Mouse (Mus musculus): ENCODE data around the gene Med20. TPM values are rescaled to one million over a fixed set of nuclear protein-coding genes. Genes with fewer than 3 reads are reported as not detected.
"Not testable (repeated sequence)": the region's sequence is repeated elsewhere in the genome, so short reads cannot be mapped to it uniquely, and the experiment has no call there.

Gene Med20
- polyA plus RNA-seq, 1 experiment from 2014 or later: 44.8 TPM

- ATAC-seq (ENCODE audit: low FRiP score): no peak
- Histone ChIP-seq H3K9me3 (no peaks in the 10 kb centered on the region), H3K27ac (no peak overlapping the region), H3K27me3 (no peaks in the 10 kb centered on the region), H3K4me2 (no peak overlapping the region), H3K4me1 (replicated peaks) (peaks cover 39% of the 10 kb centered on the region), H3K9ac (no peak overlapping the region), H3K4me3 (no peak overlapping the region), H3K36me3 (peaks cover 10% of the 10 kb centered on the region; the same call in 1 of the 2 replicates)
- WGBS: 79% methylated on average over 7 of the region's 7 CpGs
Observed at GRCm38 (mm10) chr17:47633999-47634770, 22.8 kb downstream of the Med20 start.

- Histone ChIP-seq H3K4me3 (no peak overlapping the region), H3K4me2 (no peak overlapping the region), H3K9ac (no peak overlapping the region), H3K4me1 (replicated peaks) (peaks cover 8% of the 10 kb centered on the region; the same call in 1 of the 2 replicates), H3K27ac (no peak overlapping the region), H3K27me3 (no peaks in the 10 kb centered on the region), H3K36me3 (no peaks in the 10 kb centered on the region), H3K9me3 (no peaks in the 10 kb centered on the region)
- no peak for ATAC-seq (ENCODE audit: low FRiP score)
- 76% methylated on average over 2 of the region's 2 CpGs for WGBS
Observed at GRCm38 (mm10) chr17:47642992-47643391, 31.6 kb downstream of the Med20 start.

- peaks cover 6% of the 10 kb centered on the region for H3K36me3 ChIP-seq
- H3K4me3 ChIP-seq: no peak overlapping the region
- H3K4me1 ChIP-seq (replicated peaks): 0 out of 2 replicates have a peak, but pooled peaks cover 6% of the 10 kb centered on the region
- H3K27ac ChIP-seq: no peak overlapping the region
- 70% methylated on average over 1 of the region's 1 CpGs for WGBS
- ATAC-seq (ENCODE audit: low FRiP score): no peak
- H3K9ac ChIP-seq: no peak overlapping the region
- H3K27me3 ChIP-seq: no peaks in the 10 kb centered on the region
- no peaks in the 10 kb centered on the region for H3K9me3 ChIP-seq
- H3K4me2 ChIP-seq: no peak overlapping the region
Observed at GRCm38 (mm10) chr17:47646683-47647082, 35.3 kb downstream of the Med20 start.

- 33% methylated on average over 4 of the region's 4 CpGs for WGBS
- H3K27ac ChIP-seq: no peak overlapping the region
- H3K9ac ChIP-seq: no peak overlapping the region
- peaks cover 11% of the 10 kb centered on the region for H3K36me3 ChIP-seq
- no peak for ATAC-seq (ENCODE audit: low FRiP score)
- H3K4me2 ChIP-seq: no peak overlapping the region
- no peaks in the 10 kb centered on the region for H3K9me3 ChIP-seq
- no peaks in the 10 kb centered on the region for H3K27me3 ChIP-seq
- no peak overlapping the region for H3K4me3 ChIP-seq
- H3K4me1 ChIP-seq (replicated peaks): peaks cover 6% of the 10 kb centered on the region; the same call in 1 of the 2 replicates
Observed at GRCm38 (mm10) chr17:47648966-47649365, 37.6 kb downstream of the Med20 start.

- Histone ChIP-seq H3K9me3 (no peaks in the 10 kb centered on the region), H3K4me2 (no peak overlapping the region), H3K9ac (no peak overlapping the region), H3K4me1 (replicated peaks) (peaks cover 3% of the 10 kb centered on the region; the same call in 1 of the 2 replicates), H3K27me3 (no peaks in the 10 kb centered on the region), H3K36me3 (peaks cover 11% of the 10 kb centered on the region), H3K4me3 (no peak overlapping the region), H3K27ac (peak overlapping the region; percentile 48; the same call in 1 of the 2 replicates)
- 53% methylated on average over 2 of the region's 2 CpGs for WGBS
- ATAC-seq (ENCODE audit: low FRiP score): no peak
Observed at GRCm38 (mm10) chr17:47651953-47652352, 40.6 kb downstream of the Med20 start.

- H3K27ac ChIP-seq; ATAC-seq (ENCODE audit: low FRiP score): not testable (repeated sequence)
- 92% methylated on average over 8 of the region's 8 CpGs for WGBS
Observed at GRCm38 (mm10) chr17:47654346-47654745, 43.0 kb downstream of the Med20 start.

GRCm38 (mm10) chr17:47655697-47656096 lies 44.3 kb downstream of the Med20 start:
- ATAC-seq (ENCODE audit: low FRiP score): no peak

More at GRCm38 (mm10) chr17:47654346-47654745, 43.0 kb downstream of the Med20 start:
- not testable (repeated sequence) for H3K9ac ChIP-seq; H3K9me3 ChIP-seq; H3K4me3 ChIP-seq; H3K4me1 ChIP-seq (replicated peaks); H3K4me2 ChIP-seq; H3K27me3 ChIP-seq
- H3K36me3 ChIP-seq: peaks cover 13% of the 10 kb centered on the region

GRCm38 (mm10) chr17:47657901-47658300 lies 46.5 kb downstream of the Med20 start:
- ATAC-seq (ENCODE audit: low FRiP score): no peak
- Histone ChIP-seq H3K27ac (no peak overlapping the region), H3K27me3 (no peaks in the 10 kb centered on the region), H3K9me3 (no peaks in the 10 kb centered on the region), H3K9ac (no peak overlapping the region), H3K36me3 (peaks cover 15% of the 10 kb centered on the region), H3K4me2 (no peak overlapping the region), H3K4me3 (no peak overlapping the region), H3K4me1 (replicated peaks) (no peaks in the 10 kb centered on the region)
- WGBS: 89% methylated on average over 4 of the region's 4 CpGs

More at GRCm38 (mm10) chr17:47655697-47656096, 44.3 kb downstream of the Med20 start:
- peaks cover 17% of the 10 kb centered on the region for H3K36me3 ChIP-seq
- H3K27ac ChIP-seq: no peak overlapping the region
- H3K9me3 ChIP-seq: no peaks in the 10 kb centered on the region
- no peaks in the 10 kb centered on the region for H3K27me3 ChIP-seq
- no peak overlapping the region for H3K9ac ChIP-seq
- H3K4me2 ChIP-seq: no peak overlapping the region
- 78% methylated on average over 5 of the region's 5 CpGs for WGBS
- peaks cover 3% of the 10 kb centered on the region; the same call in 1 of the 2 replicates for H3K4me1 ChIP-seq (replicated peaks)
- H3K4me3 ChIP-seq: no peak overlapping the region

- Histone ChIP-seq H3K4me1 (replicated peaks) (peaks cover 6% of the 10 kb centered on the region; the same call in 1 of the 2 replicates), H3K4me2 (no peak overlapping the region), H3K27ac (no peak overlapping the region), H3K27me3 (no peaks in the 10 kb centered on the region), H3K4me3 (no peak overlapping the region), H3K9ac (no peak overlapping the region), H3K9me3 (no peaks in the 10 kb centered on the region), H3K36me3 (peaks cover 10% of the 10 kb centered on the region)
- no peak for ATAC-seq (ENCODE audit: low FRiP score)
- 91% methylated on average over 3 of the region's 3 CpGs for WGBS
Observed at GRCm38 (mm10) chr17:47658741-47659243, 47.4 kb downstream of the Med20 start.

GRCm38 (mm10) chr17:47663009-47663713 lies 51.8 kb downstream of the Med20 start:
- ATAC-seq (ENCODE audit: low FRiP score): no peak
- Histone ChIP-seq H3K4me2 (no peak overlapping the region), H3K9me3 (no peaks in the 10 kb centered on the region), H3K4me3 (no peak overlapping the region), H3K27me3 (no peaks in the 10 kb centered on the region), H3K4me1 (replicated peaks) (peaks cover 6% of the 10 kb centered on the region; the same call in 1 of the 2 replicates), H3K9ac (no peak overlapping the region), H3K27ac (no peak overlapping the region), H3K36me3 (peaks cover 14% of the 10 kb centered on the region)
- WGBS: 20% methylated on average over 9 of the region's 9 CpGs

GRCm38 (mm10) chr17:47664474-47664873 lies 53.1 kb downstream of the Med20 start:
- peaks cover 12% of the 10 kb centered on the region for H3K36me3 ChIP-seq
- H3K9ac ChIP-seq: no peak overlapping the region
- no peak overlapping the region for H3K27ac ChIP-seq
- no peak overlapping the region for H3K4me3 ChIP-seq
- no peak for ATAC-seq (ENCODE audit: low FRiP score)
- no peaks in the 10 kb centered on the region for H3K27me3 ChIP-seq
- H3K4me1 ChIP-seq (replicated peaks): peaks cover 11% of the 10 kb centered on the region
- WGBS: 87% methylated on average over 7 of the region's 7 CpGs
- H3K4me2 ChIP-seq: no peak overlapping the region
- H3K9me3 ChIP-seq: no peaks in the 10 kb centered on the region

GRCm38 (mm10) chr17:47669166-47669565 lies 57.8 kb downstream of the Med20 start:
- Histone ChIP-seq H3K9me3 (no peaks in the 10 kb centered on the region), H3K4me2 (no peak overlapping the region), H3K36me3 (peaks cover 8% of the 10 kb centered on the region; the same call in 1 of the 2 replicates), H3K27ac (no peak overlapping the region), H3K27me3 (peaks cover 19% of the 10 kb centered on the region; the same call in 1 of the 2 replicates), H3K9ac (no peak overlapping the region), H3K4me1 (replicated peaks) (peaks cover 25% of the 10 kb centered on the region), H3K4me3 (no peak overlapping the region)
- ATAC-seq (ENCODE audit: low FRiP score): no peak
- WGBS: 63% methylated on average over 4 of the region's 4 CpGs

Measured in hindbrain, embryonic 13.5 days (tissue).